8 mouse cellular contexts compared by ENCODE assay signal in genomic region chr12:88360441-88361119, GRCm38 (mm10). TPM values are rescaled to one million over a fixed set of nuclear protein-coding genes. Genes with fewer than 3 reads are reported as not detected.
DNase-seq lines count a peak whose midpoint lies in the region; ATAC-seq lines count a peak whose summit lies in the region.

Gene Adck1 (plus strand): TSS chr12:88360554.

- H3K4me2 ChIP-seq in hindbrain, embryonic 13.5 days: peak within 1 kb of the TSS; percentile 74

- H3K27ac ChIP-seq in hindbrain, embryonic 13.5 days: peak within 1 kb of the TSS; percentile 85

- peaks cover 6% of the 10 kb centered on the region for H3K4me1 ChIP-seq in hindbrain, embryonic 13.5 days (replicated peaks)

- peak; percentile 93 for DNase-seq in NIH3T3 (ENCODE audit: low read depth)
- DNase-seq in cerebellum, postnatal 10 days: peak; percentile 94 to 95
- peak; percentile 90 for DNase-seq in frontal cortex, postnatal 14 days (ENCODE audit: low spot score in 2 of 2)
- peak; percentile 89 to 90 for DNase-seq in layer of hippocampus, postnatal 25 days (ENCODE audit: extremely low spot score in 1 of 2, low spot score in 1 of 2)
- peak; percentile 93 for DNase-seq in lung, postnatal 25 days (ENCODE audit: low spot score)
- DNase-seq in retina, embryonic 14.5 days (ENCODE audit: low spot score): peak; percentile 93
- DNase-seq in thymus, postnatal 4 days: peak; percentile 93

- no peaks in the 10 kb centered on the region for H3K36me3 ChIP-seq in hindbrain, embryonic 13.5 days

- H3K9me3 ChIP-seq in hindbrain, embryonic 13.5 days: no peaks in the 10 kb centered on the region

- peak within 1 kb of the TSS; percentile 78 for H3K9ac ChIP-seq in hindbrain, embryonic 13.5 days

- under 1% methylated on average over 38 of the region's 38 CpGs for WGBS in hindbrain, embryonic 13.5 days

- ATAC-seq in hindbrain, embryonic 13.5 days (ENCODE audit: low FRiP score): peak; percentile 97

- peak within 1 kb of the TSS; percentile 62 for H3K4me3 ChIP-seq in hindbrain, embryonic 13.5 days

- no peaks in the 10 kb centered on the region for H3K27me3 ChIP-seq in hindbrain, embryonic 13.5 days

RNA-seq across cellular contexts. Expression of gene Adck1, which starts in this region (rescaled TPM):
- 31.0 and 33.3 TPM in 2 replicates for polyA plus RNA-seq in hindbrain, embryonic 13.5 days (2015; fragmentation: Nextera tagmentation; extraction: Ambion mirVana)
- 10 to 100 TPM; 34.5 to 35.2 TPM for total RNA-seq in layer of hippocampus, postnatal 25 days (2021)

Comparison
In these comparisons a context has a peak if more than half of its experiments do, and no peak if none do; other contexts are left out.
1. Peak in every context shown above with its lines: DNase-seq, ATAC-seq, H3K4me3 ChIP-seq and H3K27ac ChIP-seq.